Mouse (Mus musculus): ENCODE results near the gene Lrch4.

Gene Lrch4

DNA sequence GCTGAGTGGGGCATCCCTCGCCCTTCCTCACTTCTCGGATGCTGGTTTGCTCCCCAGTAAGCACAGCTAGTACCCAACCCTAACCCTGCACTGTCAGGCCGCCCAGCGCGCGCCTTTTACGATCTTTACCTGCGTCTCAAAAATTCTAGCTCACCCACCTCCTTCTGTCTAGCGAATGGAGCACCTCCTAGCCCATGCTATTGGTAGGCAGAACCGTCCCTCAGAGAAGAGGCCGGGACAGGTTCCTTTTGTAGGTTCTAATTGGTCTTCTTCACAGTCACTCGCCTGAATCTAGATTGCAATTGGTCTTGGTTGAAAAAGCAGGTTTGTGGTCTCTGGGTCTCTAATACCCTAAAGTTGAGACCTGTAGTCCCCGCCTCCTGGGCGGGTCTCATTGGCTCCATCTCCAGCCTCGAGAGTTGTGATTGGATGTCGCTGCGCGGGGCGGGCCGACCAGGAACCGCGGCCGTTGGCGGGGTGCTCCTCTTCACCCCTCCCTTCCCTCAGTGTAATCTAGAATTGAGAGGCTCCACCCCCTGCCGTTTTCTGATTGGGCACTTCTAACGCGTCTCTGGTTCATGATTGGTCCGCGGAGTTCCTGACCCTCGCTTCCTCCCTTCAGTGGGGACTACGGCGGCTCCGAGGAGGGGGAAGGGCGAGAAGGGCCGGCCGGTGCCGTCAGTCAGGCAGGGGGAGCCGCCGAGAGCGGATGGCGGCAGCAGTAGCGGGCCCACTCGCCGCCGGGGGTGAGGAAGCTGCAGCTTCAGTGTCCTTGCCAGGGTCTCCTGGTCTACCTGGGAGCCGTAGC lies at the start of gene Lrch4, which contains the start of the genes Fbxo24 and Gm20605:
TSS of gene Lrch4 (plus strand) at position 624 of the 808 bp plus-strand sequence.
TSS of gene Fbxo24 (minus strand) at position 505 of the 808 bp plus-strand sequence.
TSS of gene Gm20605 (plus strand) at position 678 of the 808 bp plus-strand sequence.
- peak; percentile 98 for DNase-seq (ENCODE audit: low spot score)

DNA sequence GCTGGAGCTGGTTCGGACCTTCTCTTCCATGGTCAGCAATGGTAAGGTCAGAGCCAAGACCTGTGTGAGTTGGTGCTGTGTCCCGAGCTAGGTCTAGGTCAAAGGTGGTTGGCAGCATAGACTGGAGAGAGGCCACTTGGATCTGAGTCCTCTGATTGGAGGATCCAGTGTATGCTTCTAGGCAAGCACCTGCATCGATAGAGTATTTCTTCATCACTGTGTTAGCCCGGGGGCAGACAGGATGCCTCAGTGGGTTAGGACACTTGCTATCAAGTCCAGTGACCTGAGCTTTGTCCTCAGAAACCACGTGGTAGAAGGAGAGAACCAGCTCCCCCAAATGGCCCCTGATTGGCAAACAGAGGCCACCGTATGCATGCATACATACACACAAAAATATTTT lies 48.7 kb upstream of the Lrch4 start:
- DNase-seq (ENCODE audit: low spot score) = no peak

DNA sequence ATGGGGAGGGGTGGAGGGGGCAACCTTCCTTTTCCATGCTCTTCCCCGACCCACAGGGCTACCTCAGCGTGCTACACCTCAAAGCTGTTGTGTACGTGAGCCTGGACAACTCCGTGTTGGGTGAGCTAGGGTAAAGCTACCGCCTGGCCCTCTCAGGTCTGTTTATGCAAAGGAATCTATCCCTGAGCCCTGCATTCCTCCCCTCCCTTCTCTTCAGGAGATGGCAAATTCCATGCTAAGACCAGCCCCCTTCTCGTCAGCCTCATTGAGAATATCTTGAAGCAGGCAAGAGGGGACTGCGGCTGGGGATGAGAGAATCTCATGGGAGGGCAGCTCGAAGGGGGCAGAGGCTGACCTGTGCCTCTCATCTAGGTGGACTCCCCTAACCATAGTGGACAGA lies 46.2 kb upstream of the Lrch4 start:
- no peak for DNase-seq (ENCODE audit: low spot score)

DNA sequence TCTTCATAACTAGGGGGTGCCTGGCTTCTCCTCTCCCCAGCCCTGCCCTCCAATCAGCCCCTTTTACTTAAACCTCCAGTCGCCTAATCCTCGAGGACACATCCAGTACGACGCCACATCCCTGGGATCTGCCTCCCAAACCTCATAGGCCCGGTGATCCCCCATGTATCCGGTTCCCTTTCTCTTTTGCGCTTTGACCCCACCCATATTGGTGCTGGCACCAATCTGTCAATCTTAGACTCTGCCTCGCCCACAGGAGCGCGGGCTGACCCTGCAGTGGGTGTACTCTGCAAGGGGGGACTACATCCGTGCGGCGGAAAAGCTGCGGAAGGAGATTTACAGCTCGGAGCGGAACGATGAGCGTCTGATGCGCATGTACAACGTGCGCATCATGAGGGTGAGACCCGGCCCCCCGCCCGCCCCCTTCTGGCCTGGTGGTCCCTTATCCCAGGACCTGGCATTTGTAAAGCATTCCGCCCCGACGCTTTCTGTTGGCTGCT lies 45.2 kb upstream of the Lrch4 start:
- DNase-seq (ENCODE audit: low spot score) = no peak

DNA sequence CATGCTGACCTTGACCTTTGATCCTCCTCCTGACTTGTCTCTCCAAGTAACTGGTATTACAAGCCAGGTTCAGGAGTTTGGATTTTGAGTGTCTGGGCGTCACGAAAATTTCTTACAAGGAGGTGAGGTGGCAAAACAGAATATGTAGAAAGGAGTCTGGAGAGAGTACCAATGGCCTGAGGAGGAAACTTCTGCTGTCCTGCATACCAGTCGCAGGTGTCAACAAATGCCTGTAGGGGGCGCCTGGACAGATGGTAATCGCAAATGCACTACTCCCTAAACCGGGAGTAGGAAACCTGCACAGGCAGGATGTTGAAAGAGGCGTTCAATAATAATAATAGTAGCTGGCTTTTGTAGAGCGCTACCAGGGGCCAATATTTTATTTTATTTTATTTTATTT lies 43.9 kb upstream of the Lrch4 start:
- DNase-seq (ENCODE audit: low spot score) = peak; percentile 76

DNA sequence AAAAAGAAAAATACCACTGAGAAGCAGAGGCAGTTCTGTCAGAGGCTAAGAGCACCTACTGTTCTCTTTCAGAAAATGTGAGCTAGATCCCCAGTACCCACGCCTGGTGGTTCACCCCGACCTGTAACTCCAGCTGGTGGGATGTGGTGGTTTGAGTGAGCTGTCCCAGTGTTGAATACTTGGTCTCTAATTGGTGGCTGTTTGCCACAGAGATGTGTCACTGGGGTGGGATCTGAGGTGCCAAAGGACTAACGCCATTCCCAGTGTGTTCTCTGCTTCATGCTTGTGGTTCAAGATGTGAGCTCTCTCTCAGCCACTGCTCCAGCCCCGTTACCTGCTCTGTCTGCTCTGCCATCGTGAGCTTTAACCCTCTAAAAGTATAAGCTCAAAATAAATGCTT lies 38.4 kb upstream of the Lrch4 start:
- DNase-seq (ENCODE audit: low spot score) = no peak

- no peak for DNase-seq (ENCODE audit: low spot score)
Measured at GRCm38 (mm10) chr5:137595921-137596320, 33.0 kb upstream of the Lrch4 start.

GRCm38 (mm10) chr5:137596601-137597261 lies 32.2 kb upstream of the Lrch4 start:
- no peak for DNase-seq (ENCODE audit: low spot score)

- no peak for DNase-seq (ENCODE audit: low spot score)
Measured at GRCm38 (mm10) chr5:137597625-137598024, 31.3 kb upstream of the Lrch4 start.

DNA sequence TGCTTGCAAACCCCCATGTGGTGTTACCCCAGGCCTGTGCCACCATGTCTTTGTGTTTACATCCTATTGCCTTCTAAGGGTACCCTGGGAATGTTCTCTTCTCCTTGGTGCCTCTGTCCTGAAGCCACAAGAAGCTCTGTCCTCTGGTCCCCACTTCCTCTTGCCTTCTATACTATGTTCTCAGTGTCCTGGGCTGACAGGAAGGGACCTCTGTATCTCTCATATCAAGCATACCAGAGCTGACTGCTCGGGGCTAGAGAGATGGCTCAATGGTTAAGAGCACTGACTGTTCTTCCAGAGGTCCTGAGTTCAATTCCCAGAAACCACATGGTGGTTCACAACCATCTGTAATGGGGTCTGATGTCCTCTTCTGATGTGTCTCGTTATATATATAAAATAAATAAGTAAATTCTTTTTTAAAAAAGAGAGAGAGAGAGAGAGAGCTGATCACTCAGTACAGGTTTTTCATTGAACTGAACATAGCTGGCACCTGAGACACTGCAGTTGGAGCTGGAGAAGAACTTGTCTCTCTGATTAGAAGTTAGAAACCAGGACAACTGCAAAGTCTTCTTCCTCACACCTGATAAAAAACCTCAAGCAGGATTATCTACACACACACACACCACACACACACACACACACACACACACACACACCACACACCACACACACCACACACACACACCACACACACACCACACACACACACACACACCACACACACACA lies 30.7 kb upstream of the Lrch4 start:
- no peak for DNase-seq (ENCODE audit: low spot score)

DNA sequence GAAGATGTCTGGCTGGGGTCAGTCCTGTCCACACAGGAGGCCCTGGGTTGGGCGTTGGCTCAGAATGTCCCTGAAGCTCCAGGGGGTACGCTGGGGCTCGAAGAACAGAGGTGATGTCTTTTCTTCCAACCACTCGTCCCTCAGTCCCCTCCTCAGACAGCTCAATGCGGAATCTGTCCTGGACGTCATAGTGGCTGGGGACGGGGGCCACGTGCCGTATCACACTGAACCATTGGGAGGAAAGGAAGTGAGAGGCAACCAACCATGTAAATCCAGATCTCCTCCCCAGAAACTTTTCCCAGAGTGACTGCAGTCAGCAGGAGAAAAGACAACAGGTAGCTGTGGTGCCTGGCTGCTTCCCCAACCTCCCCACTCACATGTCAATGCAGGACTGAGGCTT lies 29.3 kb upstream of the Lrch4 start:
- no peak for DNase-seq (ENCODE audit: low spot score)

DNA sequence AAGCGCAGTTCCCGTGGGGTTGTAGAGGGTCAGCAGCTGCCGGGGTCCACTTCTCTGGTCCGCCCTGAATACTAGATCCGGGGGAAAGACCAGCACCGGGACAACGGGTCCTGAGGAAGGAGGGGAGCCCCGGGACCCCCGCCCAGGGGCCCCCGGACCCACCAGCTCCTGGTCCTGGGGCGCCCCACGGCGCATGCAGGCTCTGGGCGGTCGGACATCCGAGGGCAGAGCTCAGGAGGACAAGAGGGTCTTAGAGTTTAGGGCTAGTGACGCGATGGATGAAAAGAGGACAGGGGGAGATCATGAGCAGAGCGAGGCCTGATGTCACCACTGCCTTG lies 28.7 kb upstream of the Lrch4 start:
- DNase-seq (ENCODE audit: low spot score) = peak; percentile 59

GRCm38 (mm10) chr5:137600619-137601364 lies 28.1 kb upstream of the Lrch4 start, which contains the start of gene Mospd3:
Gene Mospd3 (minus strand): TSS chr5:137601058.
- peak; percentile 98 for DNase-seq (ENCODE audit: low spot score)

GRCm38 (mm10) chr5:137601365-137601729 lies 27.6 kb upstream of the Lrch4 start:
- DNase-seq (ENCODE audit: low spot score) = no peak

- DNase-seq (ENCODE audit: low spot score) = no peak
Measured at GRCm38 (mm10) chr5:137607860-137608653, 20.9 kb upstream of the Lrch4 start.

GRCm38 (mm10) chr5:137608654-137609190 lies 20.2 kb upstream of the Lrch4 start:
- DNase-seq (ENCODE audit: low spot score) = no peak

DNA sequence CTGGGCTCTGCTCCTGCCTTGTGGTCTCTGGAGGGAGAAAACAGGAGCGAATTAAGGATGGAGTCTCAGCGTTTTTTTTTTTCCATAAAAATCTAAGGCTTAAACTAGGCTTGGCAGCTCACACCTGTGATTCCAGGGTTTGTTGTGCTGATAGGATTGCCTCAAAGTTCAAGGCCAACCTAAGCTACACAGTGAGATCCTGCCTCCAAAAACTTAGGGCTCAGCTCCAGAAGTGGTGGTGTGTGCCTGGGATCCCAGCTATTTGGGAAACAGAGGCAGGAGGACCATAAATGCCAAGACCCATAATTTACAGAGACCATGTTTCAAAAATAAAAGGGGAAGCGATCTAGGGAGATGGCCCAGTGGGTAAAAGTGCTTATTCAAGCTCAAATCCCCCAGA lies 19.6 kb upstream of the Lrch4 start:
- no peak for DNase-seq (ENCODE audit: low spot score)

GRCm38 (mm10) chr5:137610056-137610455 lies 18.9 kb upstream of the Lrch4 start:
- no peak for DNase-seq (ENCODE audit: low spot score)

- DNase-seq (ENCODE audit: low spot score) = peak; percentile 86
Measured at GRCm38 (mm10) chr5:137610548-137611244, 18.2 kb upstream of the Lrch4 start.

DNA sequence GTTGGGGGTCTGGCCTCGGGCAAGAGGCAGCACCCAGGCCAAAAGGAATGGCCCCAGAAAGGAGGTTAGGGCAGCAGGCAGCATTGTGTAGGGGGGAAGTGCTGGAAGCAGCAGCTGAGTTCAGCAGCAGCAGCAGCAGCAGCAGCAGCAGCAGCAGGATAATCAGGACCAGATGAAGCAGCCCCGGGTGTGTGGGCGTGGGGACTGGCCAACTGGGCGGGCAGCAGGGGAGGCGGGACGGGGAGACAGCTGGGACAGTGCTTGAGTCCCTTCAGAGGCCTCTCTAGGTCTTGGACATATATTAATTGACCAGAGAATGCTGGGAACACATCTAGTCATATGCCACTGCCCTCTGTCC lies 17.7 kb upstream of the Lrch4 start:
- peak; percentile 82 for DNase-seq (ENCODE audit: low spot score)
